Mouse (Mus musculus) heart, embryonic 10.5 days (tissue): ENCODE results near the gene H2al1g. TPM values are rescaled to one million over a fixed set of nuclear protein-coding genes. Genes with fewer than 3 reads are reported as not detected.
"Not testable (repeated sequence)": the region's sequence is repeated elsewhere in the genome, so short reads cannot be mapped to it uniquely, and the experiment has no call there.

Experiments used
- DNase-seq: peaks from one replicate; pipeline ENCODE4 v3.0.0-alpha.2; 2017; ENCODE audit warnings: low spot score
- H3K27ac ChIP-seq: fragments of 300-500 bp; sonication (generic); 2 replicates; pipeline ENCODE4 v1.5.1; 2016; ENCODE audit warnings: mild to moderate bottlenecking
- H3K27me3 ChIP-seq: fragments of 300-500 bp; sonication (generic); 2 replicates; pipeline ENCODE4 v1.6.1; 2016; ENCODE audit warnings: mild to moderate bottlenecking; ENCODE audit not compliant: poor library complexity, insufficient read depth, severe bottlenecking
- H3K36me3 ChIP-seq: fragments of 300-500 bp; sonication (generic); 2 replicates; pipeline ENCODE4 v1.6.1; 2016; ENCODE audit warnings: mild to moderate bottlenecking, moderate library complexity
- H3K4me1 ChIP-seq: fragments of 300-500 bp; sonication (generic); 2 replicates; pipeline ENCODE4 v1.6.1; 2016; ENCODE audit warnings: mild to moderate bottlenecking
- H3K4me3 ChIP-seq: fragments of 300-500 bp; sonication (generic); 2 replicates; pipeline ENCODE4 v1.5.1; 2016; ENCODE audit warnings: mild to moderate bottlenecking, moderate library complexity
- H3K9me3 ChIP-seq: fragments of 300-500 bp; sonication (generic); 2 replicates; pipeline ENCODE4 v1.6.1; 2016; ENCODE audit warnings: mild to moderate bottlenecking, moderate library complexity
- WGBS: fragments of 180-500 bp; shearing (Covaris S2); methylation state at CpG from one replicate; pipeline ENCODE4 v1.1.7; 2016; 5-methylcytosine and 5-hydroxymethylcytosine counted together
- polyA plus RNA-seq: library from polyadenylated mRNA; unstranded; fragments of >200 nt; fragmentation: Nextera tagmentation; extraction: Ambion mirVana; gene quantifications from 2 replicates; pipeline ENCODE4 v1.2.1, GENCODE M21; 2016

H2al1g gene
- polyA plus RNA-seq, 1 experiment from 2014 or later = not detected

GRCm38 (mm10) chrX:11321192-11321591 is 3.1 kb downstream of the H2al1g start, which contains the start of gene H2al1h:
TSS of gene H2al1h (plus strand) at chrX:11321492.
- not testable (repeated sequence) for H3K4me3 ChIP-seq, H3K9me3 ChIP-seq, H3K36me3 ChIP-seq, DNase-seq, H3K27ac ChIP-seq, H3K4me1 ChIP-seq, H3K27me3 ChIP-seq
- no CpG with 5 or more reads among the region's 6 CpGs for WGBS

GRCm38 (mm10) chrX:11324359-11324758 is 6.3 kb downstream of the H2al1g start, which contains the start of gene H2al1i:
TSS of gene H2al1i (plus strand) at chrX:11324659.
- DNase-seq, H3K4me1 ChIP-seq, H3K4me3 ChIP-seq, H3K27ac ChIP-seq, H3K9me3 ChIP-seq, H3K36me3 ChIP-seq, H3K27me3 ChIP-seq: not testable (repeated sequence)
- WGBS = 86% methylated on average over 2 of the region's 5 CpGs

- H3K36me3 ChIP-seq, H3K9me3 ChIP-seq, H3K27me3 ChIP-seq, H3K4me3 ChIP-seq, DNase-seq, H3K4me1 ChIP-seq, H3K27ac ChIP-seq: not testable (repeated sequence)
- WGBS = 83% methylated on average over 2 of the region's 2 CpGs
Measured at GRCm38 (mm10) chrX:11327522-11327921, 9.5 kb downstream of the H2al1g start, which contains the start of gene H2al1j. TSS of gene H2al1j (plus strand) at chrX:11327822.

- Histone ChIP-seq H3K4me1 (no peaks in the 10 kb centered on the region), H3K9me3 (no peaks in the 10 kb centered on the region), H3K27me3 (no peaks in the 10 kb centered on the region; the same call in 1 of the 2 replicates), H3K4me3 (no peak overlapping the region), H3K36me3 (no peaks in the 10 kb centered on the region), H3K27ac (no peak overlapping the region)
- DNase-seq = no peak
- WGBS = 71% methylated on average over 9 of the region's 9 CpGs
Measured at GRCm38 (mm10) chrX:11345762-11346161, 27.7 kb downstream of the H2al1g start.

- 79% methylated on average over 3 of the region's 3 CpGs for WGBS
Measured at GRCm38 (mm10) chrX:11346756-11347155, 28.7 kb downstream of the H2al1g start.

GRCm38 (mm10) chrX:11360823-11361222 is 42.8 kb downstream of the H2al1g start:
- WGBS = 78% methylated on average over 6 of the region's 6 CpGs
- no peaks in the 10 kb centered on the region for H3K36me3 ChIP-seq
- H3K4me3 ChIP-seq = no peak overlapping the region
- no peak for DNase-seq
- H3K4me1 ChIP-seq = no peaks in the 10 kb centered on the region
- peaks cover 36% of the 10 kb centered on the region; the same call in 1 of the 2 replicates for H3K27me3 ChIP-seq
- no peak overlapping the region for H3K27ac ChIP-seq
- H3K9me3 ChIP-seq = no peaks in the 10 kb centered on the region

More at GRCm38 (mm10) chrX:11346756-11347155, 28.7 kb downstream of the H2al1g start:
- H3K36me3 ChIP-seq = no peaks in the 10 kb centered on the region
- no peak overlapping the region for H3K4me3 ChIP-seq
- no peaks in the 10 kb centered on the region for H3K9me3 ChIP-seq
- H3K27me3 ChIP-seq = no peaks in the 10 kb centered on the region; the same call in 1 of the 2 replicates
- H3K27ac ChIP-seq = no peak overlapping the region
- H3K4me1 ChIP-seq = no peaks in the 10 kb centered on the region
- DNase-seq = no peak

GRCm38 (mm10) chrX:11361261-11361660 is 43.2 kb downstream of the H2al1g start:
- no peak overlapping the region for H3K4me3 ChIP-seq
- no peak overlapping the region for H3K27ac ChIP-seq
- H3K9me3 ChIP-seq = no peaks in the 10 kb centered on the region
- H3K4me1 ChIP-seq = no peaks in the 10 kb centered on the region
- H3K36me3 ChIP-seq = no peaks in the 10 kb centered on the region
- 84% methylated on average over 2 of the region's 2 CpGs for WGBS
- DNase-seq = no peak
- peaks cover 35% of the 10 kb centered on the region; the same call in 1 of the 2 replicates for H3K27me3 ChIP-seq

GRCm38 (mm10) chrX:11363890-11364289 is 45.8 kb downstream of the H2al1g start:
- peaks cover 31% of the 10 kb centered on the region; the same call in 1 of the 2 replicates for H3K27me3 ChIP-seq
- H3K9me3 ChIP-seq = no peaks in the 10 kb centered on the region
- 67% methylated on average over 6 of the region's 6 CpGs for WGBS
- no peaks in the 10 kb centered on the region for H3K36me3 ChIP-seq
- H3K27ac ChIP-seq = no peak overlapping the region
- no peak for DNase-seq
- no peak overlapping the region for H3K4me3 ChIP-seq
- H3K4me1 ChIP-seq = no peaks in the 10 kb centered on the region

- no peak for DNase-seq
- 73% methylated on average over 12 of the region's 12 CpGs for WGBS
- no peaks in the 10 kb centered on the region for H3K36me3 ChIP-seq
Measured at GRCm38 (mm10) chrX:11365151-11365550, 47.1 kb downstream of the H2al1g start.

More at GRCm38 (mm10) chrX:11365151-11365550, 47.1 kb downstream of the H2al1g start:
- H3K27me3 ChIP-seq = peaks cover 20% of the 10 kb centered on the region; the same call in 1 of the 2 replicates
- H3K9me3 ChIP-seq = no peaks in the 10 kb centered on the region
- H3K27ac ChIP-seq = no peak overlapping the region
- no peak overlapping the region for H3K4me3 ChIP-seq
- no peaks in the 10 kb centered on the region for H3K4me1 ChIP-seq

Other genes starting within 250 kb of the H2al1g start
- not detected in 2 replicates for gene H2al1a, start 19.0 kb upstream of the H2al1g start, polyA plus RNA-seq
- not detected in 2 replicates for gene H2al1b, start 15.8 kb upstream of the H2al1g start, polyA plus RNA-seq
- not detected in 2 replicates for gene H2al1c, start 12.6 kb upstream of the H2al1g start, polyA plus RNA-seq
- gene H2al1d, start 9.4 kb upstream of the H2al1g start, polyA plus RNA-seq = not detected in 2 replicates
- not detected in 2 replicates for gene H2al1e, start 6.3 kb upstream of the H2al1g start, polyA plus RNA-seq
- not detected in 2 replicates for gene H2al1f, start 3.1 kb upstream of the H2al1g start, polyA plus RNA-seq
- gene H2al1h, start 3.2 kb downstream of the H2al1g start, polyA plus RNA-seq = not detected in 2 replicates
- gene H2al1i, start 6.4 kb downstream of the H2al1g start, polyA plus RNA-seq = not detected in 2 replicates
- gene H2al1j, start 9.6 kb downstream of the H2al1g start, polyA plus RNA-seq = not detected in 2 replicates